In genomic region chr15:46518928-46519327, GRCm38 (mm10) we compare ENCODE assay signal across 22 mouse cellular contexts.
DNase-seq lines count a peak whose midpoint lies in the region; ATAC-seq lines count a peak whose summit lies in the region.
"Had no signal": no experiment of that assay in that cellular context is flagged by ENCODE, and none has a peak within 500 bp of the region (broad histone marks: within the 10 kb centered on the region; RNA-seq: fewer than 3 reads in every experiment).

No protein-coding gene starts in this region.

- H3K9ac ChIP-seq in embryonic facial prominence, embryonic 12.5 days: no peak overlapping the region
- H3K9ac ChIP-seq in limb, embryonic 11.5 days (ENCODE audit: low read length): no peak overlapping the region
- H3K9ac ChIP-seq in embryonic facial prominence, embryonic 14.5 days (ENCODE audit: low read depth, low read length): no peak overlapping the region

- ATAC-seq in embryonic facial prominence, embryonic 12.5 days (ENCODE audit: insufficient number of reproducible peaks, insufficient read depth, low FRiP score, low TSS enrichment): 0 out of 2 replicates have a peak, but pooled peaks have one; percentile 28
- ATAC-seq in limb, embryonic 11.5 days (ENCODE audit: insufficient number of reproducible peaks, low FRiP score, low TSS enrichment, low read depth): 0 out of 2 replicates have a peak, but pooled peaks have one; percentile 54
- ATAC-seq in embryonic facial prominence, embryonic 14.5 days (ENCODE audit: low read depth): peak; percentile 63; the same call in 1 of the 2 replicates
- ATAC-seq: activated CD4-positive, CD25-positive, alpha-beta regulatory T cell, adult 4 months; CD4-positive, CD25-positive, alpha-beta regulatory T cell, adult 4 months; Patski had no signal

- no peak overlapping the region for H3K4me2 ChIP-seq in embryonic facial prominence, embryonic 12.5 days (replicated peaks)
- H3K4me2 ChIP-seq in limb, embryonic 11.5 days (ENCODE audit: low read depth, severe bottlenecking): no peak overlapping the region
- no peak overlapping the region for H3K4me2 ChIP-seq in embryonic facial prominence, embryonic 14.5 days (ENCODE audit: low read depth, low read length)

- 88% methylated on average over 1 of the region's 1 CpGs for WGBS in embryonic facial prominence, embryonic 12.5 days
- WGBS in embryonic facial prominence, embryonic 10.5 days: 87% methylated on average over 1 of the region's 1 CpGs
- WGBS in limb, embryonic 11.5 days: 63% methylated on average over 1 of the region's 1 CpGs
- WGBS in limb, embryonic 10.5 days: 90% methylated on average over 1 of the region's 1 CpGs
- 83% methylated on average over 1 of the region's 1 CpGs for WGBS in embryonic facial prominence, embryonic 14.5 days

- no peak overlapping the region for H3K27ac ChIP-seq in embryonic facial prominence, embryonic 12.5 days
- H3K27ac ChIP-seq in embryonic facial prominence, embryonic 10.5 days (replicated peaks): no peak overlapping the region
- no peak overlapping the region for H3K27ac ChIP-seq in limb, embryonic 11.5 days (replicated peaks; ENCODE audit: low read depth, low read length)
- H3K27ac ChIP-seq in limb, embryonic 10.5 days: no peak overlapping the region
- H3K27ac ChIP-seq in embryonic facial prominence, embryonic 14.5 days (replicated peaks; ENCODE audit: low read depth, low read length): no peak overlapping the region

- H3K4me3 ChIP-seq in embryonic facial prominence, embryonic 12.5 days: no peak overlapping the region
- H3K4me3 ChIP-seq in embryonic facial prominence, embryonic 10.5 days: no peak overlapping the region
- H3K4me3 ChIP-seq in limb, embryonic 11.5 days (ENCODE audit: low read depth, low read length): no peak overlapping the region
- no peak overlapping the region for H3K4me3 ChIP-seq in limb, embryonic 10.5 days
- no peak overlapping the region for H3K4me3 ChIP-seq in embryonic facial prominence, embryonic 14.5 days (ENCODE audit: low read depth, low read length)

- no peak for DNase-seq in embryonic facial prominence, embryonic 10.5 days (ENCODE audit: low spot score)
- DNase-seq in limb, embryonic 11.5 days (ENCODE audit: low spot score): no peak
- no peak for DNase-seq in limb, embryonic 10.5 days (ENCODE audit: low spot score)
- no peak for DNase-seq in embryonic facial prominence, embryonic 14.5 days (ENCODE audit: low spot score)
- peak; percentile 35 for DNase-seq in forelimb bud, embryonic 11.5 days (ENCODE audit: low read depth, low spot score)
- no peak for DNase-seq in gastrocnemius, adult 18-20 months (ENCODE audit: low spot score)
- DNase-seq in urinary bladder, adult 18-20 months (ENCODE audit: low spot score in 2 of 2): no peak
- DNase-seq: adrenal gland, adult 2 months; adrenal gland, adult 8-10 months; adrenal gland, postnatal 10 days; adrenal gland, postnatal 14 days; adrenal gland, postnatal 25 days; adrenal gland, postnatal 36 days; B cell, adult 2 months; cerebellum, adult 11 months; cerebellum, adult 11-12 months had no signal

- H3K9me3 ChIP-seq in embryonic facial prominence, embryonic 12.5 days: no peaks in the 10 kb centered on the region
- no peaks in the 10 kb centered on the region for H3K9me3 ChIP-seq in embryonic facial prominence, embryonic 10.5 days
- no peaks in the 10 kb centered on the region for H3K9me3 ChIP-seq in limb, embryonic 11.5 days (ENCODE audit: control insufficient read depth, low read length)
- no peaks in the 10 kb centered on the region for H3K9me3 ChIP-seq in limb, embryonic 10.5 days (replicated peaks)
- H3K9me3 ChIP-seq in embryonic facial prominence, embryonic 14.5 days (ENCODE audit: control insufficient read depth, low read length): no peaks in the 10 kb centered on the region
- H3K9me3 ChIP-seq: G1E had no signal

- H3K27me3 ChIP-seq in embryonic facial prominence, embryonic 12.5 days: no peaks in the 10 kb centered on the region
- no peaks in the 10 kb centered on the region for H3K27me3 ChIP-seq in embryonic facial prominence, embryonic 10.5 days (replicated peaks; ENCODE audit: low read depth, poor library complexity, severe bottlenecking)
- no peaks in the 10 kb centered on the region for H3K27me3 ChIP-seq in limb, embryonic 11.5 days (ENCODE audit: control insufficient read depth, insufficient read depth, low read length)
- no peaks in the 10 kb centered on the region for H3K27me3 ChIP-seq in limb, embryonic 10.5 days (ENCODE audit: low read depth, poor library complexity, severe bottlenecking)
- H3K27me3 ChIP-seq in embryonic facial prominence, embryonic 14.5 days (replicated peaks; ENCODE audit: control insufficient read depth, insufficient read depth, low read length): no peaks in the 10 kb centered on the region
- H3K27me3 ChIP-seq: CH12.LX, Patski had no signal

- no peaks in the 10 kb centered on the region for H3K4me1 ChIP-seq in embryonic facial prominence, embryonic 12.5 days
- no peaks in the 10 kb centered on the region for H3K4me1 ChIP-seq in embryonic facial prominence, embryonic 10.5 days
- no peaks in the 10 kb centered on the region for H3K4me1 ChIP-seq in limb, embryonic 11.5 days (ENCODE audit: control insufficient read depth, insufficient read depth, low read length)
- H3K4me1 ChIP-seq in limb, embryonic 10.5 days: no peaks in the 10 kb centered on the region
- H3K4me1 ChIP-seq in embryonic facial prominence, embryonic 14.5 days (ENCODE audit: control insufficient read depth, insufficient read depth, low read length): no peaks in the 10 kb centered on the region

- no peaks in the 10 kb centered on the region for H3K36me3 ChIP-seq in embryonic facial prominence, embryonic 12.5 days
- no peaks in the 10 kb centered on the region for H3K36me3 ChIP-seq in embryonic facial prominence, embryonic 10.5 days (replicated peaks)
- no peaks in the 10 kb centered on the region for H3K36me3 ChIP-seq in limb, embryonic 11.5 days (ENCODE audit: control insufficient read depth, insufficient read depth, low read length)
- no peaks in the 10 kb centered on the region for H3K36me3 ChIP-seq in limb, embryonic 10.5 days
- no peaks in the 10 kb centered on the region for H3K36me3 ChIP-seq in embryonic facial prominence, embryonic 14.5 days (ENCODE audit: control insufficient read depth, insufficient read depth, low read length)
- H3K36me3 ChIP-seq: G1E had no signal
